Mouse (Mus musculus): ENCODE data around the gene Phf1. TPM values are rescaled to one million over a fixed set of nuclear protein-coding genes. Genes with fewer than 3 reads are reported as not detected.
A peak's percentile ranks its signal among the peaks of the same experiment; 100 is the strongest.

Gene Phf1
- polyA plus RNA-seq, 1 experiment: 9.6 TPM

- Histone ChIP-seq H3K4me2 (ENCODE audit: low read depth) (no peak overlapping the region), H3K36me3 (ENCODE audit: control insufficient read depth, insufficient read depth) (no peaks in the 10 kb centered on the region), H3K4me3 (no peak overlapping the region), H3ac (ENCODE audit: control insufficient read depth, insufficient read length) (no peak overlapping the region), H3K27me3 (ENCODE audit: control insufficient read depth, insufficient read depth, insufficient read length) (no peaks in the 10 kb centered on the region), H3K79me2 (ENCODE audit: control insufficient read depth, insufficient read depth) (no peaks in the 10 kb centered on the region)
- TF ChIP-seq POLR2A (IDR thresholded peaks at IDR 0.05; ENCODE audit: insufficient read length, low read depth): no peak
These were observed 25.0 kb downstream of the Phf1 start for GRCm38 (mm10) chr17:26957872-26958271.

- no peak overlapping the region for H3ac ChIP-seq (ENCODE audit: control insufficient read depth, insufficient read length)
- no peaks in the 10 kb centered on the region for H3K27me3 ChIP-seq (ENCODE audit: control insufficient read depth, insufficient read depth, insufficient read length)
- H3K4me3 ChIP-seq: no peak overlapping the region
- TF ChIP-seq MAX (IDR thresholded peaks at IDR 0.05; ENCODE audit: low read depth) (no peak), CEBPB (IDR thresholded peaks at IDR 0.05; ENCODE audit: insufficient read depth, poor library complexity, severe bottlenecking) (no peak), MYOG (IDR thresholded peaks at IDR 0.05; ENCODE audit: control insufficient read depth in 1 of 3, insufficient read depth in 1 of 3, insufficient read length in 2 of 3, low read depth in 2 of 3) (no peak), TCF3 (IDR thresholded peaks at IDR 0.05; ENCODE audit: insufficient read length, low read depth) (no peak), MYOD1 (IDR thresholded peaks at IDR 0.05; ENCODE audit: control insufficient read depth in 1 of 3, insufficient read length in 2 of 3, low read depth in 2 of 3) (no peak), POLR2A (IDR thresholded peaks at IDR 0.05; ENCODE audit: insufficient read length, low read depth) (no peak), USF1 (IDR thresholded peaks at IDR 0.05; ENCODE audit: low read depth) (no peak), TCF12 (IDR thresholded peaks at IDR 0.05; ENCODE audit: insufficient read depth, poor library complexity, severe bottlenecking) (no peak), POLR2AphosphoS2 (IDR thresholded peaks at IDR 0.05; ENCODE audit: insufficient read length, low read depth) (no peak), E2F4 (IDR thresholded peaks at IDR 0.05; ENCODE audit: insufficient read depth) (no peak), SRF (IDR thresholded peaks at IDR 0.05; ENCODE audit: control insufficient read depth, insufficient read length, low read depth) (no peak), REST (IDR thresholded peaks at IDR 0.05; ENCODE audit: insufficient read depth, insufficient read length) (no peak)
- H3K36me3 ChIP-seq (ENCODE audit: control insufficient read depth, insufficient read depth): no peaks in the 10 kb centered on the region
- H3K79me2 ChIP-seq (ENCODE audit: control insufficient read depth, insufficient read depth): no peaks in the 10 kb centered on the region
- no peak overlapping the region for H3K4me2 ChIP-seq (ENCODE audit: low read depth)
These were observed 26.0 kb downstream of the Phf1 start for GRCm38 (mm10) chr17:26958880-26959279.

- Histone ChIP-seq H3K4me2 (ENCODE audit: low read depth) (no peak overlapping the region), H3K4me3 (no peak overlapping the region), H3K79me2 (ENCODE audit: control insufficient read depth, insufficient read depth) (no peaks in the 10 kb centered on the region), H3K27me3 (ENCODE audit: control insufficient read depth, insufficient read depth, insufficient read length) (no peaks in the 10 kb centered on the region), H3ac (ENCODE audit: control insufficient read depth, insufficient read length) (no peak overlapping the region), H3K36me3 (ENCODE audit: control insufficient read depth, insufficient read depth) (no peaks in the 10 kb centered on the region)
- TF ChIP-seq E2F4 (IDR thresholded peaks at IDR 0.05; ENCODE audit: insufficient read depth) (no peak), TCF3 (IDR thresholded peaks at IDR 0.05; ENCODE audit: insufficient read length, low read depth) (no peak), MYOG (IDR thresholded peaks at IDR 0.05; ENCODE audit: control insufficient read depth in 1 of 3, insufficient read depth in 1 of 3, insufficient read length in 2 of 3, low read depth in 2 of 3) (no peak), REST (IDR thresholded peaks at IDR 0.05; ENCODE audit: insufficient read depth, insufficient read length) (no peak), MAX (IDR thresholded peaks at IDR 0.05; ENCODE audit: low read depth) (no peak), USF1 (IDR thresholded peaks at IDR 0.05; ENCODE audit: low read depth) (no peak)
These were observed 27.0 kb downstream of the Phf1 start for GRCm38 (mm10) chr17:26959815-26960214.

GRCm38 (mm10) chr17:26961572-26962240, 28.9 kb downstream of the Phf1 start:
- TF ChIP-seq MYOG (IDR thresholded peaks at IDR 0.05; ENCODE audit: control insufficient read depth in 1 of 3, insufficient read depth in 1 of 3, insufficient read length in 2 of 3, low read depth in 2 of 3): peak in 2 of 3 experiments; percentile 98 to 99
- TF ChIP-seq SRF (IDR thresholded peaks at IDR 0.05; ENCODE audit: control insufficient read depth, insufficient read length, low read depth): no peak
- TF ChIP-seq POLR2AphosphoS2 (IDR thresholded peaks at IDR 0.05; ENCODE audit: insufficient read length, low read depth): no peak
- TF ChIP-seq CEBPB (IDR thresholded peaks at IDR 0.05; ENCODE audit: insufficient read depth, poor library complexity, severe bottlenecking): no peak
- no peak for TF ChIP-seq E2F4 (IDR thresholded peaks at IDR 0.05; ENCODE audit: insufficient read depth)
- peak in 2 of 3 experiments; percentile 90 to 96 for TF ChIP-seq MYOD1 (IDR thresholded peaks at IDR 0.05; ENCODE audit: control insufficient read depth in 1 of 3, insufficient read length in 2 of 3, low read depth in 2 of 3)
- no peak for TF ChIP-seq REST (IDR thresholded peaks at IDR 0.05; ENCODE audit: insufficient read depth, insufficient read length)
- TF ChIP-seq TCF3 (IDR thresholded peaks at IDR 0.05; ENCODE audit: insufficient read length, low read depth): peak; percentile 82
- TF ChIP-seq POLR2A (IDR thresholded peaks at IDR 0.05; ENCODE audit: insufficient read length, low read depth): no peak
- no peak for TF ChIP-seq MAX (IDR thresholded peaks at IDR 0.05; ENCODE audit: low read depth)
- TF ChIP-seq TCF12 (IDR thresholded peaks at IDR 0.05; ENCODE audit: insufficient read depth, poor library complexity, severe bottlenecking): peak; percentile 63
- TF ChIP-seq USF1 (IDR thresholded peaks at IDR 0.05; ENCODE audit: low read depth): no peak
- Histone ChIP-seq H3K4me3 (no peak overlapping the region), H3K27me3 (ENCODE audit: control insufficient read depth, insufficient read depth, insufficient read length) (no peaks in the 10 kb centered on the region), H3K36me3 (ENCODE audit: control insufficient read depth, insufficient read depth) (no peaks in the 10 kb centered on the region), H3ac (ENCODE audit: control insufficient read depth, insufficient read length) (no peak overlapping the region), H3K4me2 (ENCODE audit: low read depth) (no peak overlapping the region), H3K79me2 (ENCODE audit: control insufficient read depth, insufficient read depth) (no peaks in the 10 kb centered on the region)

GRCm38 (mm10) chr17:26966993-26967392, 34.1 kb downstream of the Phf1 start:
- Histone ChIP-seq H3K27me3 (ENCODE audit: control insufficient read depth, insufficient read depth, insufficient read length) (no peaks in the 10 kb centered on the region), H3K36me3 (ENCODE audit: control insufficient read depth, insufficient read depth) (no peaks in the 10 kb centered on the region), H3K4me3 (no peak overlapping the region), H3K4me2 (ENCODE audit: low read depth) (no peak overlapping the region), H3ac (ENCODE audit: control insufficient read depth, insufficient read length) (no peak overlapping the region), H3K79me2 (ENCODE audit: control insufficient read depth, insufficient read depth) (no peaks in the 10 kb centered on the region)
- TF ChIP-seq POLR2A (IDR thresholded peaks at IDR 0.05; ENCODE audit: insufficient read length, low read depth) (no peak), MYOG (IDR thresholded peaks at IDR 0.05; ENCODE audit: control insufficient read depth in 1 of 3, insufficient read depth in 1 of 3, insufficient read length in 2 of 3, low read depth in 2 of 3) (no peak), MYOD1 (IDR thresholded peaks at IDR 0.05; ENCODE audit: control insufficient read depth in 1 of 3, insufficient read length in 2 of 3, low read depth in 2 of 3) (no peak), SRF (IDR thresholded peaks at IDR 0.05; ENCODE audit: control insufficient read depth, insufficient read length, low read depth) (no peak), E2F4 (IDR thresholded peaks at IDR 0.05; ENCODE audit: insufficient read depth) (no peak), USF1 (IDR thresholded peaks at IDR 0.05; ENCODE audit: low read depth) (no peak), TCF12 (IDR thresholded peaks at IDR 0.05; ENCODE audit: insufficient read depth, poor library complexity, severe bottlenecking) (no peak), MAX (IDR thresholded peaks at IDR 0.05; ENCODE audit: low read depth) (no peak), CEBPB (IDR thresholded peaks at IDR 0.05; ENCODE audit: insufficient read depth, poor library complexity, severe bottlenecking) (no peak)

All from myocyte (in vitro differentiated cells).